Comparison of ENCODE assay signal across 12 mouse cellular contexts in genomic region chr6:72735206-72735605, GRCm38 (mm10). TPM values are rescaled to one million over a fixed set of nuclear protein-coding genes. Genes with fewer than 3 reads are reported as not detected.
DNase-seq lines count a peak whose midpoint lies in the region; ATAC-seq and TF ChIP-seq lines count a peak whose summit lies in the region.
"Had no signal": no experiment of that assay in that cellular context is flagged by ENCODE, and none has a peak within 500 bp of the region (broad histone marks: within the 10 kb centered on the region; RNA-seq: fewer than 3 reads in every experiment).

No protein-coding gene starts in this region.

- 30% methylated on average over 12 of the region's 12 CpGs for WGBS in kidney, adult 2 months
- 41% methylated on average over 12 of the region's 12 CpGs for WGBS in hindbrain, embryonic 11.5 days

- H3K27me3 ChIP-seq in kidney, adult 2 months (replicated peaks; ENCODE audit: control insufficient read depth, insufficient read depth, low read length) = no peaks in the 10 kb centered on the region
- H3K27me3 ChIP-seq in hindbrain, embryonic 11.5 days (ENCODE audit: control insufficient read depth, insufficient read depth, low read length) = no peaks in the 10 kb centered on the region
- H3K27me3 ChIP-seq: limb, embryonic 12.5 days had no signal

- no peaks in the 10 kb centered on the region for H3K36me3 ChIP-seq in kidney, adult 2 months (ENCODE audit: control insufficient read depth, insufficient read depth, low read length)
- H3K36me3 ChIP-seq in hindbrain, embryonic 11.5 days (ENCODE audit: control insufficient read depth, insufficient read depth, low read length) = no peaks in the 10 kb centered on the region

- no peak overlapping the region for H3K4me3 ChIP-seq in kidney, adult 2 months (ENCODE audit: insufficient read depth, low read depth, low read length)
- no peak overlapping the region for H3K4me3 ChIP-seq in hindbrain, embryonic 11.5 days (ENCODE audit: low read depth, low read length)
- H3K4me3 ChIP-seq: limb, embryonic 12.5 days had no signal

- no peaks in the 10 kb centered on the region for H3K9me3 ChIP-seq in hindbrain, embryonic 11.5 days (ENCODE audit: control insufficient read depth, low read length)

- 0 out of 2 replicates have a peak, but pooled peaks cover 4% of the 10 kb centered on the region for H3K4me1 ChIP-seq in kidney, adult 2 months (ENCODE audit: control insufficient read depth, insufficient read depth, low read length)
- H3K4me1 ChIP-seq in hindbrain, embryonic 11.5 days (replicated peaks; ENCODE audit: control insufficient read depth, insufficient read depth, low read length) = no peaks in the 10 kb centered on the region

- no peak overlapping the region for H3K4me2 ChIP-seq in hindbrain, embryonic 11.5 days (replicated peaks; ENCODE audit: low read depth, low read length)
- H3K4me2 ChIP-seq: limb, embryonic 12.5 days had no signal

- H3K27ac ChIP-seq in kidney, adult 2 months (ENCODE audit: insufficient read depth, low read depth, low read length) = no peak overlapping the region
- no peak overlapping the region for H3K27ac ChIP-seq in hindbrain, embryonic 11.5 days (ENCODE audit: low read depth, low read length)
- H3K27ac ChIP-seq: limb, embryonic 12.5 days had no signal

- ATAC-seq in granulocyte monocyte progenitor cell, adult 5-6 weeks (replicated peaks; ENCODE audit: poor library complexity, severe bottlenecking) = peak; percentile 88
- ATAC-seq in frontal cortex, adult (ENCODE audit: low TSS enrichment) = no peak
- ATAC-seq in hindbrain, embryonic 11.5 days (ENCODE audit: low FRiP score) = no peak

- DNase-seq in kidney, postnatal 14 days = peak; percentile 33
- no peak for DNase-seq in kidney, adult 2 months
- peak; percentile 28 to 30 for DNase-seq in B cell, adult 2 months
- peak; percentile 24 for DNase-seq in adrenal gland, adult 8-10 months
- DNase-seq in hindbrain, embryonic 11.5 days (ENCODE audit: low spot score) = no peak
- DNase-seq in heart, postnatal 4 days = no peak
- DNase-seq: cerebellum, adult 2 months; gastrocnemius, postnatal 25 days; heart, postnatal 36 days had no signal

- H3K9ac ChIP-seq in hindbrain, embryonic 11.5 days (ENCODE audit: low read depth, low read length) = no peak overlapping the region
- H3K9ac ChIP-seq: limb, embryonic 12.5 days had no signal

- TF ChIP-seq CTCF in kidney, adult 2 months (conservative IDR thresholded peaks at IDR 0.05; ENCODE audit: insufficient read depth, insufficient read length, low read depth, low read length) = no peak

- TF ChIP-seq POLR2A in kidney, adult 2 months (IDR thresholded peaks at IDR 0.05; ENCODE audit: low read depth, low read length) = no peak

RNA-seq across cellular contexts. Expression of gene Tcf7l1, which starts 53.8 kb away (rescaled TPM):
- polyA plus RNA-seq in kidney, adult 2 months (2012; rRNA removed) = 13.2 and 16.3 TPM in 2 replicates
- 10 to 100 TPM in 2 of 4 experiments, 1 to 10 TPM in 2; 8.2 to 21.0 (median 12.2) TPM for total RNA-seq in adrenal gland, adult 8-10 months (2022)
- 3.4 TPM in 1 of 2 replicates, not detected in the other for total RNA-seq in granulocyte monocyte progenitor cell, adult 5-6 weeks (2014; fragmentation: Nextera tagmentation)
- 0.26 TPM in 1 of 2 replicates, not detected in the other for total RNA-seq in granulocyte monocyte progenitor cell, adult 5-6 weeks (2017)
- 15.2 and 17.0 TPM in 2 replicates for polyA plus RNA-seq in hindbrain, embryonic 11.5 days (2014; fragmentation: Nextera tagmentation; extraction: Ambion mirVana)
- total RNA-seq in heart, postnatal 4 days (2021) = 10 to 100 TPM; 24.2 to 26.5 TPM

Comparison
In these comparisons a context has a peak if more than half of its experiments do, and no peak if none do; other contexts are left out.
1. DNase-seq: peak in kidney, postnatal 14 days (single experiment), B cell, adult 2 months (2 of 2) and adrenal gland, adult 8-10 months (single experiment); none in kidney, adult 2 months (single experiment), hindbrain, embryonic 11.5 days (single experiment) and heart, postnatal 4 days (single experiment).